Mouse (Mus musculus) mouse trophoblast stem cell (cell line): Measurements from ENCODE around the gene Cox19.
"Not testable (repeated sequence)": the region's sequence is repeated elsewhere in the genome, so short reads cannot be mapped to it uniquely, and the experiment has no call there.

Experiments used
- in situ Hi-C, 2 experiments: fragments of 300-500 bp; cut with MseI, MboI; formaldehyde crosslinking; loops; 2 replicates in 1 of 2; 3 replicates in 1 of 2; pipeline ENCODE4 v1.15.1; 2025

Cox19 gene

GRCm38 (mm10) chr5:139351134-139351533, at the start of gene Cox19:
Cox19 (minus strand) TSS chr5:139351418.
- in situ Hi-C loops = no loop called here

DNA sequence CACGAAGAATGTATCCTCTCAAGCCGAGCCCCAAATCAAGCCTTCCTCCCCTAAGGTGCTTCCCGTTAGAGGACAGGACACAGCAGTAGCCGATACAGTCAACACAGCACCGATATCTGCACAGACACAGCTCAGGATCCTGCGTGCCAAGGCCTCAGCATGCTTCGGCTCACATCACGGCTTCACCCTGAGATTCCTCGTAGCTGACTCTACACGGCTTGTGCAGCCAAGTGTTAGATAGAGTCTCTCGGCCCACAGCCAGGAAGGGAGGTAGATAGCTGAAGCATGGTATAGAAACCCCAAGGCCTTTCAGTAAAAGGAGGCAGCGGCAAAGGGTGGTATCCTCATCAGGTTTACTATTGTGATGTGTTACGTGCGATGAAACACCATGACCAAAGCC, 48.8 kb upstream of the Cox19 start:
- in situ Hi-C loops = no loop called here

GRCm38 (mm10) chr5:139398786-139399185, 47.6 kb upstream of the Cox19 start:
- in situ Hi-C loops = no loop called here

DNA sequence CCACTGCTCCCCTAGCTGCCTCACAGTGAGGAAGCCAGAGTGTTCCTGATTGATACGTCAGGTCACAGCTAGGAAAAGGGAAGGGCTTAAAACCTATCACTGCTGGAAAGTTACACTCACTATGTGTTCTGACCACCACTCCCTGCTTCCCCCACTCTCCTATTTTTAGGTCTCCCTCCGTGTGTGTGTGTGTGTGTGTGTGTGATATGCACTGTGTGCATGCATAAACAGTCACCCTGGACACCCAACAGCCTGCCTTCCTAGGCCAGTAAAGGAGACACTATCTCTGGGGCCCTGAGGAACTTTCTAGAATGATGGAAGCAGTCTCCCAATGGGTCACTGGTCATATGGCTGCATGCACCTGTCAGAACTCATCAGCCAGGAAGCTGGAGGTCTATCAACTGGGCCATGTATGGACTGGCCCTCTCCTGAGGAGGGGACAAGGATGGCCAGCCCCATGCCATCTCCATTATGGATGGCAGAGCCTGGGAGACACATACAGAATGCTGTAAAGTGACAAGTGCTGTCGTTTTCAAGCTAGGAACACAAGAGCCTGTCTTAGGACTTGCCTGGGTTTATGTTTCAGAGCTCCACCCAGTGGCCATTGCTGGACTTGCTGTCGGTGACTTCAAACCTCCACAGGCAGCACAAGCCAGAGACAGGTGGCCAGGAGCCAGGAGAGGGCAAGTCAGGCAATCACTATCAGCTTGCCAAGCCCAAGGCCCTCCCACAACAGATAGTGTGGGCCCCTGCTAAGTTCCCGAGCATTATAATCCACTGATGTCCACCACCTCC, 46.9 kb upstream of the Cox19 start:
- in situ Hi-C loops = no loop called here

DNA sequence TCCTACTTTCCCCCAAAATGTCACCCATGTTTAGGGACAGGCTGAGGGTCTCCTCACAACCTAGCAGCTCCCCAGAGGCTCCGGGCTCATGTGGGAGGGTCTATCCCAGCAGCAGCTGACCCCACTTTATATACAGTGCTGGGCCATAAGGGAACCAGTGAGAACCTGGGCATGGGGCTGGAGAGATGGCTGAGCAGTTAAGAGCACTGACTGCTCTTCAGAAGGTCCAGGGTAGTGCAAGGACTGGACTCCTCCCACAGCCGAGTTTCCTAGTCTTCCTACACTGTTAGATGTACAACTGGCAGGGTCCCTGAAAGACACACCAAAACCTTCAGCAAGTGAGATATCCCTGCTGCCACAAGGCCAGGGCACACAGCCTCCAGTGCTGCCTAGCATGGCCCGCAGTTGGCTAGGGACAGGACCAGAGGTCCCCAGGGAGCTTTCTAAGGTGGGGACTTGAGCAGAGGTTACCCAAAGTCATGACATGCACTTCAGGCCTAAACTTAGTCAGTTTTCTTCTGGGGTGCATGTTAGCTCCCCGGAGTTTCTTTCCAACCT, 46.2 kb upstream of the Cox19 start:
- in situ Hi-C loops = no loop called here

DNA sequence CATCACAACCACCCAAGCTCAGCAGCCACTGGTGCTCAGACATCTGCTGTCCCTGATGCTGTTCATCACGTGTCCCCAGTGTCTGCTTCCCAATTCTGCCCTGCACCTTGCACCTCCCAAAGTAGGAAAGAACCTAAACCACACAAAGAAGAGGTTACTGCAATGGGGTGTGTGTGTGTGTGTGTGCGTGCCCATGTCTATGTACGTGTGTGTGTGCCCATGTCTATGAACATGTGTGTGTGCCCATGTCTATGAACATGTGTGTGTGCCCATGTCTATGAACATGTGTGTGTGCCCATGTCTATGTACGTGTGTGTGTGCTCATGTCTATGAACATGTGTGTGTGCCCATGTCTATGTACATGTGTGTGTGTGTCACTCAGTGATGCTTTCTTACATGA, 44.3 kb upstream of the Cox19 start:
- in situ Hi-C loops = no loop called here

DNA sequence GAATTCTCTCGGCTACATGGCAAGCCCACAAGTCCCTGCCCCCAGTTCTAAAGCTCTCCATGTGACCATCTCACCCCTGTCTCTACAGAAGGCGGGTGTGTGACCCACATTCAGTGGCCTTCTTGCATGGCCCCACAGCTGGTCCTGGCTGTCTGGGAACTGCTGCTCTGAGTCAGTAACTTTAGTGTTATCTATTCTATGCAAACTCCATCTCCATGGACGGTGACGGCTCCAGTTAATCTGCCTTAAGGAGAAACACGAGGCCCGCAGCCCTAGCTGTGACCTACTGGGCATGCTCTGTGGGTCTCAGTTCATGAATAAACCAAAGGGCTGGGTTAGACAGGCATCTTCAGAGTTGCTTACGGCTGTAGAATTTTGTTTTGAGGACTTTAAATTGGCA, 43.2 kb upstream of the Cox19 start:
- in situ Hi-C loops = no loop called here

DNA sequence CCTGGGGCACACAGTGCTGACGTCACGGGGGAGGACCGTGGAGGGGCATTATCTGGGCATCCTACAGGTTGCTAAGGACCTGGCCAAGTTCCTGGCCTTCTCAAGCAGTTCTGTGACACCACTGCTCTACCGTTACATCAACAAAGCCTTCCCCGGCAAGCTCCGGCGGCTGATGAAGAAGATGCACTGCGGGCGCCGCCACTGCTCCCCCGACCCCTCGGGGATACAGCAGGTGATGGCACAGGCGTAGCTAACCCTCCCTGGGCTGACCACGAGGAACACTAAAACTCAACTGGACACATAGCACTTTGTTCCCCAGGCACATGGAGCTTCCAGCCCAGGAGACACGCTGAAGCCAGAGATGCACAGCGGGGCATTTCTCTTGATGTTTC, 42.0 kb upstream of the Cox19 start:
- in situ Hi-C loops = no loop called here

- in situ Hi-C loops = no loop called here
Observed at GRCm38 (mm10) chr5:139392219-139393196, 41.3 kb upstream of the Cox19 start.

DNA sequence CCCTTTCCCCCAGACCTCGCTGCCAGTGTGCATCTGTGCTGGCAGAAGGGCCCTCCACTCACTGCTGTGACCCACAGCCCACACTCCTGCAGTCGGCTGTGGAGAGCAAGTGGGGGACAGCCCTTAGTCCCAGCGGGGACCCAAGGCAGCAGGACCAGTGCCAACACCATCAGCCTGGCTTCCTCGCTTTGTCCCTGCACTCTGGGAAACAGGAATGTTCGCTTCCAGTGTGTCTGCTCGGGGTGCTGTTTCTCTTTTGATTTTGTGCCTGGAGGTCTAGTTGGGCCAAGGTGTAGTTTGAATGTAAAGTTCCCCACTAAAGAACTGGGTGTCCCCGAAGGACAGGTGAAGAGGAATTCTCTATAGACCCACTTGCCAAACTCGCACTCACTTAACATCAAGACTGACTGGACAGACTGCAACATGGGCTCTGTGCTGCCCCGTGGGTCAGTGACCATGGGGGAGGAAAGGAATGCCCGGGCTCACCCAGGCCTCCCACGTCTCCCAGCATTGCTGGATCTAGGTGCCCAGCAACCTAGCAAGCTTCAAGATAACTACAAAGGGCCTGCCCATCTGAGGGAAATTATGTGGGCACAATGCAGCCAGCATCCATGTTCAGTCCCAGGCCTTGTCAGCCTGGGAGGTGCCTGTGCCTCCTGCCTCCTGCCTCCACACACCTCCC, 40.2 kb upstream of the Cox19 start:
- in situ Hi-C loops = no loop called here

DNA sequence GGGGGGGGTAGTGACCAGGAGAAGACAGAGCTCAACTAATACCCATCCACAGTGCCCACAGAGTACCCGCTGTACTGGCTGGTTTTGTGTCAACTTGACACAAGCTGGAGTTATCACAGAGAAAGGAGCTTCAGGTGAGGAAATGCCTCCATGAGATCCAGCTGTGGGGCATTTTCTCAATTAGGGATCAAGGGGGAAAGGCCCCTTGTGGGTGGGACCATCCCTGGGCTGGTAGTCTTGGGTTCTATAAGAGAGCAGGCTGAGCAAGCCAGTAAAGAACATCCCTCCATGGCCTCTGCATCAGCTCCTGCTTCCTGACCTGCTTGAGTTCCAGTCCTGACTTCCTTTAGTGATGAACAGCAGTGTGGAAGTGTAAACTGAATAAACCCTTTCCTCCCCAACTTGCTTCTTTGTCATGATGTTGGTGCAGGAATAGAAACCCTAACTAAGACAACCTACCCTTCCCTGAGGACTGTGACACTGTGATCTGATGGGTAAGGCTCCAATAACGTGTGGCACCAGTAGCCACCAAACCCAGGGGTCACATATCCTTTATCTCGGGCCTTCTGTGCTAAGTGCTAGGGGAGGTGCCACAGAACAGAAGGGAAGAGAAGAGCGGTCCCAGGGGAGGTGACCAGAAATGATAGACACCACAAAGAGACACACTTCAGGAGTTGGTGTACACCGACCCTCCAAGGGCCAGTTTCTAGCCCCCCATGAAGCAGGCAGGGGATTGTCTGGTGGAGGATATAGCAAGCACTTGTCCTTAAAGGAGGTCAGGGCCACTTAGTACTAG, 39.3 kb upstream of the Cox19 start:
- in situ Hi-C loops = not testable (repeated sequence)

DNA sequence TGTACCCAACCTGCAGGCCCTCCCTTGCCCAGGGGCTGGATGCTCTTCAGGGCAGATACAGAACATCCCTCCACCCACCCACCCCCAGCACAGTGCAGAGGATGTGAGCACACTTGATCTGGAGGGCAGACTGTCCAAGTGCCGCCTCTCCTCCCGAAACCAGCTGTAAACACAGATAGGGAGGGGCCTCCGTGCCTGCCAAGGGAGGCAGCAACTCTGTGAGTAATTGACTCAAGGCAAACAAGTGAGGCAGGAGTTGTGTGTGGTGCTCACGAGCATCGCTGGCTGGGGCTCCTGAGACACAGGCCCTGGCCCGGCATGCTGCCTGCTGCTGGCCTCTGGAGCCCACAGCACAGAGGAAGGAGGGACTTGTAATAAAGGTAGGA, 38.5 kb upstream of the Cox19 start:
- in situ Hi-C loops = no loop called here

DNA sequence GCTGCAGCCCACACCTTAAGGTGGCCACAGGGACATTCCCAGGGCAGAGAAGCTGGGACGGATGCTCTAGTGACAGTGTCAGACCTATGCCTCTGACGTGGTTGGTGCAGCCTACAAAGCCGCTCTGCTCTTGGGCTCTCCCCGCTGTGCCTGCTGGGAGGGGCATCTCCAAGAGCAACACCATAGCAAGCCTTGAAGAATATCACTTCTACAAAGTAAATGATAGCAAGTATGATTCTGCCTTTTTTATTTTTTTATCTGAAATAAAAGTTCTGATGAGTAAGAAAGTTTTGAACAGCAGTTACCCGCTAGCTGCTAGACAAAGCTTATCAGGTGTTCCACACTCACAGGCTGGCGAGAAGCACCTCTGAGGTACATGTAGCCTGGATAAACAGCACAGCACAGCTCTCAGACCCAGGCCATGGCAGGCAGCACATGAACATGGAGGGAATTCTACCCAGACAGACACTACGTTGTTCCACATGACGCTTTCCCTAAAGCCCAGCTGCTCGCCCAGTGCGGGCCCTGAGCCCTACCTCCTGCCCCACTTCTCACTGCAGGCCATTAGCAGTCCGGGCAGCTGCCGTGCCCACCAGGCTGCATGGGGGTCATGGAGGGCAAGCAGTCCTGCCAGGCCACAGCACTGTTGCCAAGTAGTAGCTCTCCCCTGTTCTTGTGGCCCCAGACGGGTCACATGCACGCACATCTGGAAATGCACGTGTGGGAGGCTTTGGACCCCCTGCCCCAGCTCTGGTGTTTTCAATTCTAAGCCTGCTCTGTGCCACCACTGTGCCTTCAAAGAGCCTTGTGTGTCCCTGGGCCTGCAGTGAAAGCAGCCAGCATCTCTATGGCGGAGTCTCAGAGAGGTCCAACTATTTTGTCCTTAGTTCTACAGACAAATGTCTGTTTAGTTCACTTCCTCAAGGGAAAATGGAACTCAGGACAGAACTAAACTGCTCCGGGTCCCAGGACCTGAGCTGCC, 37.8 kb upstream of the Cox19 start:
- in situ Hi-C loops = no loop called here

DNA sequence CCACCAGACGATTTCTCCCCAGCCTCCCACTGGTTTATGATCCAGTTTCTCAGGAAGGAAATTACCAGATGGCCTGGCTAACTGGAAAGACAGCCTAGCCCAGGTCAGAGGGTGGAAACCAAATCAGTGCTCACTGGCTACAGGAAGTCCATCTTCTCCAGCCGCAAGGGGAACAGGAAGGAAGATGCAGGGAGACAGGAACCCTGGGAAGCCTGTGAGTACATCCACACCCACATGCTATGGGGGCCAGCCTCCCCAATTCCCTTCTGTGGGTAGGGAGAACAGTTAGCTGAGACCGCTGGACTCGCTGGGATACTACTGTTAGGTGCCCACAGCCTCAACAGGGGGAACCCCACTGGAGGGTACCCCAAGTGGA, 37.0 kb upstream of the Cox19 start:
- in situ Hi-C loops = no loop called here

DNA sequence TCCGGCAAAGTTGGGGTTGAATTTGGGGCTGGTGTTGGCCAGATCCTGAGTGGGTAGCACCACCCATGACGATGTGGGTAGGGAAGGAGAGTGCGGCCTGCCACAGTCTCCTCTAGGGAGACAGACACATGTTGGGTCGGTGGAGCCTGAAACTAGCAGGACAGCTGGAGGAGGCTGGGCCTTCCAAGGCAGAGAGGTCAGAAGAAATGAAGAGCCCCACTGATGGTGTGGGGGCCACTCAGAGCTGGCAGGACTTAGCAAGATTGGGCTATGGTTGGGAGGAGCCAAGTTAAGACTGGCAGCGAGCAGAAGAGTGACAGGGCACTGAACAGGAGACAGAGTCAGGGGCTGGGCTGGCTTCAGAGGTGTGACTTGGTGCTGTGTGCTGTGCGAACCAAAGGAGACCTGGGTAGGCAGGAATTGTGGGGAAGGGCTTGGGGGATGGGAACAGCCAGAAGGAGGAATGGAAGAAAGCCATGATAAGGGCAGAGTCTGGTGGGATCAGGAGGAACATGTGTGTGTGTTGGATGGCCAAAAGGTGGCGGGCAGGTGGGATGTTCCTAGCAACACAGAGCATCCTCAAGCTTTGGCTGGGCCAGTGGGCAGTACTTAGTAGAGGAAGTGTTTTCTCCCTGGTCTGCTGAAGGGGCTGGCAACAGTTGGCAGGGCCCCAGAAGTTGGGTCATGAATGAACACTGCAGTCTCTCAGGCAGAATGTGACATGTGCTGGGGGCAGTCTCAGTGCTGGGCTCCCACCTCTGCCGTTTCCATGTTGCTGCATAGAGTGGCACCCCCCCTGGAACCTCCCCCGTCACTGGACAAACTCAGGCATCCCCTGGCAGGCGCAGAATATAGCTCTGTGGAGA, 36.3 kb upstream of the Cox19 start:
- in situ Hi-C loops = no loop called here

- in situ Hi-C loops = no loop called here
Observed at GRCm38 (mm10) chr5:139386047-139386446, 34.8 kb upstream of the Cox19 start.

DNA sequence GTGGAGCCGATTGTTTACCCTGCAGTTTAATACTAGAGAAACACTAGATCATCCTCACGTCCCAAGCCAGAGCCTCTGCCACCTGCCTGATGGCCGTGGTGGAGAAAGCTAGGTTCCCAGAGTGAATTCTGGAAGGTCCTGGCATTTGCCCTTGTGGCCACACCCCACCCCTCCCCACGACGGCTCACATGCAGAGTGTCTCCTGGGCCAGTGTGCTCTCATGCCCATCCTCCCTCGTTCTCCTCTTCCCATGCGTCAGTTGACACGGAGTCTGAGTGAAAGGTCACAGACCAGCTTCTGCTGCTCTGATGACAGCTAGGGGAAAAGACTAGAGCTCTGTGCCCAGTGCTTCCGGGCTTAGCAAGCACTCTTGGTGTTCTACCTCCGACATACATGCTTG, 33.3 kb upstream of the Cox19 start:
- in situ Hi-C loops = no loop called here

DNA sequence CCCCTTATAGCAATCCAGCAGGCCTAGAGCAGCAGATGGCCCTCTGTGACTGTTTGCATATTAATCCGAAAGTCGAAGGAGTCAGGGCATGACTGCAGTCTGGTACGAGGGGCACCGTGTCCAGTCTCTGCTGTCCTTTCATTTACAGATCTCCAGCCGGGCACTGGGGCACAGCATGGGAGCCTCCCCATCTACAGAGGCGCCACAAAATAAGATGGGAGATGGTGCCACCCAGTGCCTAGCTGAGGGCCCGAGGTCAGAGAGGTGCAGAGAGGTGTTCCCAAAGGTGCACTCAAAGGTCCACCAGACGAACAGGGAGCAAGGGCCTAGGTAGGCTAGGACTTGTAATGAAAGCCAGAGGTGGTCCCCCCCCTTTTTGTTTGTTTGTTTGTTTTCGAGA, 32.0 kb upstream of the Cox19 start:
- in situ Hi-C loops = no loop called here

- in situ Hi-C loops = no loop called here
Observed at GRCm38 (mm10) chr5:139382760-139383159, 31.5 kb upstream of the Cox19 start.
